Mouse (Mus musculus) megakaryocyte, embryonic 14.5 days (primary cell): ENCODE results near the gene Prg2. TPM values are rescaled to one million over a fixed set of nuclear protein-coding genes. Genes with fewer than 3 reads are reported as not detected.

Experiments
- H3K27me3 ChIP-seq: replicated peaks from 2 replicates; pipeline ENCODE3; 2012; ENCODE audit warnings: inconsistent platforms
- H3K36me3 ChIP-seq: replicated peaks from 2 replicates; pipeline ENCODE3; 2012; ENCODE audit warnings: low read length, inconsistent platforms, mixed read lengths
- H3K4me1 ChIP-seq: 2 replicates; pipeline ENCODE4 v1.6.1; 2012; ENCODE audit warnings: inconsistent platforms
- H3K4me3 ChIP-seq: replicated peaks from 2 replicates; pipeline ENCODE3; 2012; ENCODE audit warnings: moderate library complexity, mild to moderate bottlenecking, inconsistent platforms
- H3K9me3 ChIP-seq: 2 replicates; pipeline ENCODE4 v1.6.1; 2012; ENCODE audit warnings: inconsistent platforms
- FLI1 ChIP-seq: IDR thresholded peaks from 2 replicates; pipeline ENCODE4 v1.6.1; 2012; ENCODE audit warnings: low read length, inconsistent platforms, mixed read lengths
- GATA1 ChIP-seq: IDR thresholded peaks from 3 replicates; pipeline ENCODE4 v1.6.1; 2012; ENCODE audit warnings: mixed read lengths, low read length, inconsistent platforms, borderline replicate concordance
- polyA plus RNA-seq: library from polyadenylated mRNA; stranded (reverse); fragments of >175 nt; gene quantifications from 2 replicates; pipeline ENCODE4 v1.2.3, GENCODE M21; 2012; ENCODE audit warnings: low replicate concordance; ENCODE audit not compliant: insufficient read depth

Gene Prg2
- polyA plus RNA-seq = 2.5 TPM in 1 of 2 replicates, not detected in the other

- Histone ChIP-seq H3K4me1 (peaks cover 8% of the 10 kb centered on the region; the same call in 1 of the 2 replicates), H3K36me3 (no peaks in the 10 kb centered on the region)
- TF ChIP-seq FLI1 (no peak), GATA1 (no peak)
Observed at GRCm38 (mm10) chr2:84980188-84980587, at the start of gene Prg2. Prg2 (plus strand) TSS chr2:84980461.

GRCm38 (mm10) chr2:84933992-84934648 lies 46.1 kb upstream of the Prg2 start:
- Histone ChIP-seq H3K9me3 (peaks cover 10% of the 10 kb centered on the region; the same call in 1 of the 2 replicates), H3K4me1 (peaks cover 37% of the 10 kb centered on the region), H3K36me3 (no peaks in the 10 kb centered on the region), H3K4me3 (no peak overlapping the region), H3K27me3 (peaks cover 3% of the 10 kb centered on the region)
- no peak for TF ChIP-seq GATA1
- TF ChIP-seq FLI1 = no peak

More at GRCm38 (mm10) chr2:84980188-84980587, at the start of gene Prg2:
- peaks cover 33% of the 10 kb centered on the region for H3K27me3 ChIP-seq
- no peak within 1 kb of the TSS for H3K4me3 ChIP-seq
- no peaks in the 10 kb centered on the region for H3K9me3 ChIP-seq

DNA sequence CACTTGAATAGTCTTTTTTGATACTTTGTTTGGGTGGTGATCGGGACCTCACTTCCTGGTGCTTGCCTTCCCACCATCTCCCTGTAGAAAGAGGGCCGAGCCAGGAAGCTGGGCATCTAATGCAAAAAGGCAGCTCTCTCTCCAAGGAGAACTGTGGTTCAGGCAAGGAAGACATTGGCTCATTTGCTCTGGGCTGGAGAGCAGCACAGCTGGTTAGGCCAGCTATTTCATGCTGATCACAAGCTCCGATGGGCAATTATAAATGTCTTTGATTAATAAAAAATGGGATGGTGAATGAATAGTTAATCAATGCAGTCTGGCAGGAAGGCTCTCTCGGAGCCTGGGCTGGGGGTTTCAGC lies 45.6 kb upstream of the Prg2 start:
- Histone ChIP-seq H3K27me3 (peaks cover 3% of the 10 kb centered on the region), H3K4me3 (no peak overlapping the region), H3K9me3 (peaks cover 10% of the 10 kb centered on the region; the same call in 1 of the 2 replicates), H3K4me1 (peaks cover 39% of the 10 kb centered on the region), H3K36me3 (peaks cover 4% of the 10 kb centered on the region)
- TF ChIP-seq GATA1 (no peak), FLI1 (no peak)

DNA sequence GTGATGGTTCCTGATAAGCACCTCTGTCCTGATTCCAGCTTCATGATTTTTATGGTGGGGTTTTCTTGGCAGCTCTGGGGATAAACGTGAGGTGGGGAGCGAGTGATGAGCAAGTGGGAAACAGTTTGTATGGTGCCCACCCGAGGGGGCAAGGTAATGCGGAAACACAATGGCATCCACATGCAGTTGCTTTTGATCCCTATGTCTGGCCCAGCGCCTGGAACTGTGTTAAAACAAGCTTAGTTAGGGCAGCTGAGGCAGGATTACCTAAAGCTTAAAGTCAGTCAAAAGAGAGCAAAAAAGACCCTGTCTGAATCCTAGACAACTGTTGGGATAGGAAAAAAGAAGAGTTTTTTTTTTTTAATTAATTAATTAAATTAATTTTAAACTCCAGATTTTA lies 45.2 kb upstream of the Prg2 start:
- no peak overlapping the region for H3K4me3 ChIP-seq
- no peak for TF ChIP-seq GATA1
- TF ChIP-seq FLI1 = no peak
- peaks cover 41% of the 10 kb centered on the region for H3K4me1 ChIP-seq
- H3K27me3 ChIP-seq = peaks cover 3% of the 10 kb centered on the region
- peaks cover 8% of the 10 kb centered on the region for H3K36me3 ChIP-seq
- H3K9me3 ChIP-seq = peaks cover 10% of the 10 kb centered on the region; the same call in 1 of the 2 replicates

DNA sequence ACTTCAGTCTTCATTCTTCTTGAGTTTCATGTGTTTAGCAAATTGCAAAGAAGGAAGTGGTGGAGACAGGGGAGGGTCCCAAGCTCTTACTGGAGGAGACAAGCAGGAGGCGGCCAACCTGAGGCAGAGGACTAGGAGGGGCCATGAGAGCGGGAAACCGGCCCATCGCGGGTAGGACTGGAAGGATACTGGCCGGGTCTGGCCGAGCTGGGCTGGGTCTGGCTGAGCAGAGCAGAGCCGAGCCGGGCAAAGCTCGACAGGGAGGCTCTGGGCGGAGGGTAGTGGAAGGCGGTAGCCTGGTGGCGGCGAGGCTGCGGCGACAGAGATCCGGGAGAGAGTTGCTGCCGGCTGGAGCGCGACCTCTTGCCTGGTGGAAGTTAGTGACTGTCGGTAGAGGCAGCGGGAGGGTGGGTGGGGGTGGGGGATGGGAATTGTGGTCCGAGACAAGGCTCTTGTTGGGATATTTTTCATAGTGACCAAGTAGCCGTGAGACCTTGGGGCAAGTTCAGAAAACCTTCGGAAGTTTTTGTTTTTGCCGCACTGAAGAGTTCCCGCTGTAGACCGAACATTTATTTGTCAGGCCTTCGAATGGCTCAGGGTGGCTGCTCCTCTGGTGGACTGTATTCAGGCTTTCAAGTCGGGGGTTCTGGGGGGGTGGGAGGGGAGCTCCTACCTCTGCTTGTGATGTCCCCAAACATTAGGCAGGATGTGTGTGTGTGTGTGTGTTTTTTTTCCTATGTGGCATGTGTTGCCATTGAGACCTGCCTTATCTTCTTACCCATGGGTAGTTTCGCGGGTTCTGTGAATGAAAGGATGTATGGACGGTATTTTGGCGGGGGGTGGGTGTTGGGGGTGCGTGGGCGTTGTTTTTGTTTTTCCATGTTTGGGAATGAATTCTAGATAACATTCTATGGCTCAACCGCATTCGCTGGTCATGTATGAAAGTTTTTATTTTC lies 43.5 kb upstream of the Prg2 start, which contains the start of gene Slc43a3:
Gene Slc43a3, plus strand, starts transcription at position 106 of the 956 bp plus-strand sequence.
- no peaks in the 10 kb centered on the region for H3K27me3 ChIP-seq
- H3K9me3 ChIP-seq = peaks cover 10% of the 10 kb centered on the region; the same call in 1 of the 2 replicates
- TF ChIP-seq GATA1 (no peak), FLI1 (no peak)
- H3K4me1 ChIP-seq = peaks cover 38% of the 10 kb centered on the region
- H3K36me3 ChIP-seq = peaks cover 22% of the 10 kb centered on the region
- peak within 1 kb of the TSS; percentile 92 for H3K4me3 ChIP-seq

- TF ChIP-seq FLI1 = no peak
- no peak for TF ChIP-seq GATA1
- peaks cover 38% of the 10 kb centered on the region for H3K4me1 ChIP-seq
- no peaks in the 10 kb centered on the region for H3K27me3 ChIP-seq
Observed at GRCm38 (mm10) chr2:84937491-84938150, 42.6 kb upstream of the Prg2 start.

DNA sequence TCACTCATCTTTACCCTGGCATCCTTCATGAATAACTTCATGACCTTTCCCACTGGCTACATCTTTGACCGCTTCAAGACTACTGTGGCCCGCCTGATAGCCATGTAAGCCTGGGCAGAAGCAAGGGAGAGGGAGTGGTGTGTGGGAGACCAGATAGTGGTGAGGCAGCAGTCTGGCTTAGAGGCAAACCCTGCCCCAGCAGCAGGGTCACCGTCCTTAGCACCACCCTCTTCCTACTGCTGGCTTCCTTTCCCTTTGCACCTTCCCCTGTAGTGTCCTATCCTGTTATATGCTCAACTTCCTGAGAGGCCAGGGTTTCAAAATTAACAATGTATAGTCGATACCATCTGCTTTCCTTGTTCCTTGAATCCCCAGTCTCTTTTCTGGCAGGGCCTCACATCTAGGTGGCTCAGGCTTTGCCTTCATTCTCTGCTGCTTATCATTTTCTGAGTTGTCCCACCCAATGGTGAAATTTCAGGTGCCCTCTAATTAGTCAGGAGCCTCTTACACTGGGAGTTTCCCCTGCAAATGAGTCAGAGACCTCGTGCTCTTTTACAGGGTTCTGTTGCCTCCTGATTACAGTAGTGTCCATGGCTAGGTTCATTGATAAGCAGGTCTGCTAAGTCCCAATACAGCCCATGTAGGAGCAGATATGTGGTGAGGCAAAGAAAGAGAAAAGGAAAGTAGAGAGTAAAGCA lies 41.9 kb upstream of the Prg2 start:
- H3K27me3 ChIP-seq = no peaks in the 10 kb centered on the region
- peaks cover 38% of the 10 kb centered on the region for H3K4me1 ChIP-seq
- peaks cover 35% of the 10 kb centered on the region for H3K36me3 ChIP-seq
- H3K4me3 ChIP-seq = peak overlapping the region; percentile 92
- TF ChIP-seq GATA1 = no peak
- no peak for TF ChIP-seq FLI1
- no peaks in the 10 kb centered on the region for H3K9me3 ChIP-seq

More at GRCm38 (mm10) chr2:84937491-84938150, 42.6 kb upstream of the Prg2 start:
- Histone ChIP-seq H3K9me3 (0 out of 2 replicates have a peak, but pooled peaks cover 6% of the 10 kb centered on the region), H3K4me3 (peak overlapping the region; percentile 92), H3K36me3 (peaks cover 31% of the 10 kb centered on the region)

DNA sequence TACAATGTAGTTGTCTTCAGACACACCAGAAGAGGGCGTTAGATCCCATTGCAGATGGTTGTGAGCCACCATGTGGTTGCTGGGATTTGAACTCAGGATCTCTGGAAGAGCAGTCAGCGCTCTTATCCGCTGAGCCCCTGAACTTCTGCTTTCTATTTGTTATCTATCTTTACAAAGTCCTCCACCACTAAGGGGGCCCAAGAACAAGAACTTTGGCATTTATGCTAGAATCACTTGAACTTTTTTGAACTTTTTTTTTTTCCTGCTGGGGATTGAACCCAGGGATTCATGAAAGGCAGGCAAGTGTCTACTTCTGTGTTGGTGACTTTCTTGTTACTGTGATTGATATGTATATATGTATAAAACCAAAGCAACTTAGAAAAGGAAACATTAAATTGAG lies 41.0 kb upstream of the Prg2 start:
- Histone ChIP-seq H3K9me3 (no peaks in the 10 kb centered on the region), H3K4me1 (peaks cover 34% of the 10 kb centered on the region), H3K27me3 (no peaks in the 10 kb centered on the region), H3K4me3 (no peak overlapping the region), H3K36me3 (peaks cover 44% of the 10 kb centered on the region)
- TF ChIP-seq FLI1 (no peak), GATA1 (no peak)

- no peak for TF ChIP-seq FLI1
- no peak for TF ChIP-seq GATA1
- Histone ChIP-seq H3K9me3 (no peaks in the 10 kb centered on the region), H3K27me3 (no peaks in the 10 kb centered on the region), H3K36me3 (peaks cover 48% of the 10 kb centered on the region), H3K4me1 (peaks cover 31% of the 10 kb centered on the region), H3K4me3 (no peak overlapping the region)
Observed at GRCm38 (mm10) chr2:84939711-84940110, 40.5 kb upstream of the Prg2 start.
